Mouse (Mus musculus): ENCODE measurements around the gene Gm40193.
A peak's percentile ranks its signal among the peaks of the same experiment; 100 is the strongest.

Gm40193 gene

GRCm38 (mm10) chr11:70506385-70506784 is 26.4 kb downstream of the Gm40193 start:
- peak; percentile 42 for DNase-seq (ENCODE audit: low spot score)

GRCm38 (mm10) chr11:70504970-70505369 is 27.8 kb downstream of the Gm40193 start, which contains the start of gene Tm4sf5:
Gene Tm4sf5 (plus strand): TSS chr11:70505244.
- DNase-seq (ENCODE audit: low spot score) = no peak

GRCm38 (mm10) chr11:70502018-70502417 is 30.7 kb downstream of the Gm40193 start:
- no peak for DNase-seq (ENCODE audit: low spot score)

- DNase-seq (ENCODE audit: low spot score) = no peak
These were observed 32.3 kb downstream of the Gm40193 start for GRCm38 (mm10) chr11:70500476-70500812.

GRCm38 (mm10) chr11:70499566-70500475 is 32.9 kb downstream of the Gm40193 start:
- no peak for DNase-seq (ENCODE audit: low spot score)

GRCm38 (mm10) chr11:70489684-70490083 is 43.1 kb downstream of the Gm40193 start:
- DNase-seq (ENCODE audit: low spot score) = no peak

- no peak for DNase-seq (ENCODE audit: low spot score)
These were observed 43.6 kb downstream of the Gm40193 start for GRCm38 (mm10) chr11:70489138-70489537.

- no peak for DNase-seq (ENCODE audit: low spot score)
These were observed 44.9 kb downstream of the Gm40193 start for GRCm38 (mm10) chr11:70487816-70488215.

GRCm38 (mm10) chr11:70485498-70485897 is 47.2 kb downstream of the Gm40193 start:
- no peak for DNase-seq (ENCODE audit: low spot score)

All from urinary bladder, postnatal 10 days (tissue).